Mouse (Mus musculus) embryo, embryonic 11.5 days (tissue): ENCODE results near the gene Gm13696.
A peak's percentile ranks its signal among the peaks of the same experiment; 100 is the strongest.
"Not testable (repeated sequence)": the region's sequence is repeated elsewhere in the genome, so short reads cannot be mapped to it uniquely, and the experiment has no call there.

Experiments used
- DNase-seq: peaks from one replicate; pipeline ENCODE4 v3.0.0-alpha.2; 2012; ENCODE audit warnings: low read depth, low spot score

The Gm13696 gene

GRCm38 (mm10) chr2:83972823-83973222 is at the start of gene Gm13696:
Gene Gm13696, plus strand, starts transcription at chr2:83973123.
- not testable (repeated sequence) for DNase-seq

- DNase-seq, result no peak
These were observed 43.3 kb upstream of the Gm13696 start for GRCm38 (mm10) chr2:83929478-83930088.

GRCm38 (mm10) chr2:83940931-83941361 is 32.0 kb upstream of the Gm13696 start, which contains the start of gene Zswim2:
Gene Zswim2, minus strand, starts transcription at chr2:83941228.
- DNase-seq, result peak; percentile 59

- no peak for DNase-seq
These were observed 31.5 kb upstream of the Gm13696 start for GRCm38 (mm10) chr2:83941378-83941777.

- no peak for DNase-seq
These were observed 31.1 kb upstream of the Gm13696 start for GRCm38 (mm10) chr2:83941792-83942191.

GRCm38 (mm10) chr2:83955393-83955792 is 17.5 kb upstream of the Gm13696 start, which contains the start of gene Gm13698:
Gene Gm13698, plus strand, starts transcription at chr2:83955693.
- not testable (repeated sequence) for DNase-seq

- not testable (repeated sequence) for DNase-seq
These were observed 11.7 kb upstream of the Gm13696 start, which contains the start of gene Gm13693 for GRCm38 (mm10) chr2:83961203-83961602. Gene Gm13693, plus strand, starts transcription at chr2:83961503.

GRCm38 (mm10) chr2:83967013-83967412 is 5.9 kb upstream of the Gm13696 start, which contains the start of gene Gm13695:
Gene Gm13695, plus strand, starts transcription at chr2:83967313.
- not testable (repeated sequence) for DNase-seq

- not testable (repeated sequence) for DNase-seq
These were observed 5.7 kb downstream of the Gm13696 start, which contains the start of gene Gm13694 for GRCm38 (mm10) chr2:83978633-83979032. Gene Gm13694, plus strand, starts transcription at chr2:83978933.

GRCm38 (mm10) chr2:83984443-83984842 is 11.5 kb downstream of the Gm13696 start, which contains the start of gene Gm13697:
Gene Gm13697, plus strand, starts transcription at chr2:83984743.
- not testable (repeated sequence) for DNase-seq

GRCm38 (mm10) chr2:83990253-83990652 is 17.3 kb downstream of the Gm13696 start, which contains the start of gene Gm13691:
Gene Gm13691, plus strand, starts transcription at chr2:83990553.
- DNase-seq, result not testable (repeated sequence)

- DNase-seq, result not testable (repeated sequence)
These were observed 20.8 kb downstream of the Gm13696 start for GRCm38 (mm10) chr2:83993639-83994255.

- not testable (repeated sequence) for DNase-seq
These were observed 21.6 kb downstream of the Gm13696 start for GRCm38 (mm10) chr2:83994526-83994925.

GRCm38 (mm10) chr2:84008913-84009312 is 36.0 kb downstream of the Gm13696 start:
- DNase-seq, result no peak

- DNase-seq, result no peak
These were observed 36.9 kb downstream of the Gm13696 start for GRCm38 (mm10) chr2:84009818-84010217.

- DNase-seq, result no peak
These were observed 41.6 kb downstream of the Gm13696 start for GRCm38 (mm10) chr2:84014572-84014971.

GRCm38 (mm10) chr2:84016291-84016690 is 43.4 kb downstream of the Gm13696 start:
- DNase-seq, result not testable (repeated sequence)

- DNase-seq, result no peak
These were observed 45.4 kb downstream of the Gm13696 start for GRCm38 (mm10) chr2:84018330-84018729.

GRCm38 (mm10) chr2:84019519-84020305 is 46.8 kb downstream of the Gm13696 start:
- DNase-seq, result no peak

GRCm38 (mm10) chr2:84021930-84022329 is 49.0 kb downstream of the Gm13696 start:
- DNase-seq, result no peak

GRCm38 (mm10) chr2:84022905-84023304 is 50.0 kb downstream of the Gm13696 start:
- DNase-seq, result no peak

- DNase-seq, result no peak
These were observed 50.4 kb downstream of the Gm13696 start for GRCm38 (mm10) chr2:84023319-84023718.
